Mouse (Mus musculus): ENCODE results near the gene Tff3. TPM values are rescaled to one million over a fixed set of nuclear protein-coding genes. Genes with fewer than 3 reads are reported as not detected.

Gene Tff3
- not detected for total RNA-seq (2022)

- no peak for DNase-seq (ENCODE audit: low spot score in 2 of 2)
These were observed at the start of gene Tff3 for GRCm38 (mm10) chr17:31129452-31129851. Tff3 (minus strand) TSS chr17:31129646.

- no peak for DNase-seq (ENCODE audit: low spot score in 2 of 2)
These were observed 46.9 kb upstream of the Tff3 start for GRCm38 (mm10) chr17:31176321-31176720.

GRCm38 (mm10) chr17:31169796-31170195 is 40.4 kb upstream of the Tff3 start:
- DNase-seq (ENCODE audit: low spot score in 2 of 2), result no peak

- DNase-seq (ENCODE audit: low spot score in 2 of 2), result no peak
These were observed 35.7 kb upstream of the Tff3 start, which contains the start of gene Tff1 for GRCm38 (mm10) chr17:31165127-31165526. Tff1 (minus strand) TSS chr17:31165277.

GRCm38 (mm10) chr17:31163821-31164220 is 34.4 kb upstream of the Tff3 start:
- DNase-seq (ENCODE audit: low spot score in 2 of 2), result no peak

GRCm38 (mm10) chr17:31162607-31163006 is 33.2 kb upstream of the Tff3 start:
- DNase-seq (ENCODE audit: low spot score in 2 of 2), result no peak

- no peak for DNase-seq (ENCODE audit: low spot score in 2 of 2)
These were observed 30.8 kb upstream of the Tff3 start for GRCm38 (mm10) chr17:31160291-31160690.

GRCm38 (mm10) chr17:31157921-31158320 is 28.5 kb upstream of the Tff3 start:
- DNase-seq (ENCODE audit: low spot score in 2 of 2), result no peak

- no peak for DNase-seq (ENCODE audit: low spot score in 2 of 2)
These were observed 24.3 kb upstream of the Tff3 start for GRCm38 (mm10) chr17:31153785-31154184.

- no peak for DNase-seq (ENCODE audit: low spot score in 2 of 2)
These were observed 23.6 kb upstream of the Tff3 start for GRCm38 (mm10) chr17:31152966-31153499.

GRCm38 (mm10) chr17:31152512-31152911 is 23.1 kb upstream of the Tff3 start:
- no peak for DNase-seq (ENCODE audit: low spot score in 2 of 2)

GRCm38 (mm10) chr17:31145998-31146397 is 16.6 kb upstream of the Tff3 start:
- DNase-seq (ENCODE audit: low spot score in 2 of 2), result no peak

GRCm38 (mm10) chr17:31144040-31145037 is 14.9 kb upstream of the Tff3 start, which contains the start of gene Tff2:
Tff2 (minus strand) TSS chr17:31144282.
- no peak for DNase-seq (ENCODE audit: low spot score in 2 of 2)

- DNase-seq (ENCODE audit: low spot score in 2 of 2), result no peak
These were observed 12.7 kb upstream of the Tff3 start for GRCm38 (mm10) chr17:31142116-31142515.

- DNase-seq (ENCODE audit: low spot score in 2 of 2), result no peak
These were observed 9.0 kb upstream of the Tff3 start for GRCm38 (mm10) chr17:31138398-31138797.

- DNase-seq (ENCODE audit: low spot score in 2 of 2), result no peak
These were observed 7.4 kb upstream of the Tff3 start for GRCm38 (mm10) chr17:31136821-31137220.

GRCm38 (mm10) chr17:31136291-31136690 is 6.8 kb upstream of the Tff3 start:
- DNase-seq (ENCODE audit: low spot score in 2 of 2), result no peak

- no peak for DNase-seq (ENCODE audit: low spot score in 2 of 2)
These were observed 5.5 kb upstream of the Tff3 start for GRCm38 (mm10) chr17:31134913-31135312.

- no peak for DNase-seq (ENCODE audit: low spot score in 2 of 2)
These were observed 4.3 kb upstream of the Tff3 start for GRCm38 (mm10) chr17:31133776-31134175.

GRCm38 (mm10) chr17:31131269-31131821 is 1.9 kb upstream of the Tff3 start:
- no peak for DNase-seq (ENCODE audit: low spot score in 2 of 2)

GRCm38 (mm10) chr17:31128708-31129318 is 633 bp downstream of the Tff3 start:
- DNase-seq (ENCODE audit: low spot score in 2 of 2), result no peak
